Mouse (Mus musculus) bone marrow, adult 2 months (tissue): ENCODE measurements around the gene Oxsm. TPM values are rescaled to one million over a fixed set of nuclear protein-coding genes. Genes with fewer than 3 reads are reported as not detected.

Experiments
- H3K27ac ChIP-seq: fragments of 200-500 bp; 2 replicates; pipeline ENCODE4 v1.5.1; 2012; ENCODE audit warnings: low read depth, mild to moderate bottlenecking, control low read depth, inconsistent platforms, low read length; ENCODE audit not compliant: control insufficient read depth, poor library complexity, insufficient read depth
- H3K4me1 ChIP-seq: fragments of 200-500 bp; 2 replicates; pipeline ENCODE4 v1.6.1; 2011; ENCODE audit warnings: low read length; ENCODE audit not compliant: control insufficient read depth, insufficient read depth
- H3K4me3 ChIP-seq: fragments of 200-500 bp; replicated peaks from 2 replicates; pipeline ENCODE3; 2011; ENCODE audit warnings: mild to moderate bottlenecking, low read depth, low read length, control low read depth; ENCODE audit not compliant: control insufficient read depth
- CTCF ChIP-seq: fragments of 200-500 bp; IDR thresholded peaks from 2 replicates; pipeline ENCODE4 v1.5.1; 2011; ENCODE audit warnings: low read length, control low read depth; ENCODE audit not compliant: control insufficient read depth, insufficient read depth
- POLR2A ChIP-seq: fragments of 200-500 bp; IDR thresholded peaks from 2 replicates; pipeline ENCODE4 v1.6.1; 2011; ENCODE audit warnings: low read depth, mild to moderate bottlenecking, control low read depth, low read length, borderline replicate concordance; ENCODE audit not compliant: control insufficient read depth
- WGBS: fragments of 180-500 bp; shearing (Covaris S2); methylation state at CpG from one replicate; pipeline ENCODE4 v1.1.7; 2018; 5-methylcytosine and 5-hydroxymethylcytosine counted together
- polyA plus RNA-seq: library from polyadenylated mRNA; stranded (reverse); fragments of >200 nt; gene quantifications from 2 replicates; pipeline ENCODE4 v1.2.4, GENCODE M21; 2011; ENCODE audit warnings: low replicate concordance; ENCODE audit not compliant: missing spikeins, insufficient read depth, insufficient read length

The Oxsm gene
- polyA plus RNA-seq, 1 experiment: 2.3 TPM

- Histone ChIP-seq H3K4me3 (no peak overlapping the region), H3K27ac (no peak overlapping the region), H3K4me1 (no peaks in the 10 kb centered on the region; the same call in 1 of the 2 replicates)
- no peak for TF ChIP-seq CTCF
- TF ChIP-seq POLR2A: no peak
- 63% methylated on average over 1 of the region's 1 CpGs for WGBS
These were observed 55.5 kb downstream of the Oxsm start for GRCm38 (mm10) chr14:16194125-16194524.

DNA sequence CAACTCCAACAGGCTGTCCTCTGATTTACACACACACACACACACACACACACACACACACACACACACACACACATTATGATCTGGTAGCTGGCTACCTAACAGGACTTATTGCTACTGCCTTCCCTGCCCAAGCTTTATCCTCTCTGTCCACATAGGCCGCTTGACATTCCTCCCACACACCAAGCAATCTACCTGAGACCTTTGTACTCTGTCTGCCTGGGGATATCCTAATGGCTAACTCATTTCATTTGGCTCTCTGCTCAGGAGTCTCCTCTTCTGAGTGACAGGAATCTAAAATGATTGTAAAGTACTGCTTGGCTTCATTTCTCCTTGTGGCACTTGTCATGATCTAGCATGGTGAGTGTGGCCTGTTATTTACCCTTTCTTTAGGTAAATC lies 60.5 kb downstream of the Oxsm start:
- WGBS: 76% methylated on average over 1 of the region's 1 CpGs
- no peak for TF ChIP-seq CTCF
- no peak for TF ChIP-seq POLR2A
- Histone ChIP-seq H3K4me1 (no peaks in the 10 kb centered on the region), H3K4me3 (no peak overlapping the region), H3K27ac (no peak overlapping the region)

Other genes with a start within 250 kb of the Oxsm start
- 10.9 and 12.7 TPM in 2 replicates for gene Ngly1, start 528 bp downstream of the Oxsm start, polyA plus RNA-seq
- 31.7 and 39.2 TPM in 2 replicates for gene Top2b, start 115.4 kb upstream of the Oxsm start, polyA plus RNA-seq